Mouse (Mus musculus): ENCODE results near the gene Pde11a. TPM values are rescaled to one million over a fixed set of nuclear protein-coding genes. Genes with fewer than 3 reads are reported as not detected.

Pde11a gene
- polyA plus RNA-seq, 1 experiment from 2014 or later: 0.89 TPM

- Histone ChIP-seq H3K4me1 (replicated peaks; ENCODE audit: insufficient read depth, low read length) (no peaks in the 10 kb centered on the region), H3K27ac (no peak overlapping the region), H3K9ac (ENCODE audit: low read depth, low read length) (no peak overlapping the region), H3K36me3 (ENCODE audit: insufficient read depth, low read length) (no peaks in the 10 kb centered on the region), H3K4me2 (ENCODE audit: low read length) (no peak overlapping the region), H3K9me3 (replicated peaks; ENCODE audit: low read length) (no peaks in the 10 kb centered on the region), H3K27me3 (ENCODE audit: insufficient read depth, low read length) (no peaks in the 10 kb centered on the region), H3K4me3 (replicated peaks; ENCODE audit: low read depth, low read length) (no peak overlapping the region)
- ATAC-seq (replicated peaks; ENCODE audit: low FRiP score, low read depth) (no peak), DNase-seq (ENCODE audit: low spot score) (no peak)
- no peak for TF ChIP-seq CTCF (IDR thresholded peaks at IDR 0.05; ENCODE audit: low read depth)
- WGBS: 90% methylated on average over 3 of the region's 3 CpGs
Observed at GRCm38 (mm10) chr2:76060207-76060606, 278.4 kb downstream of the Pde11a start.

- Histone ChIP-seq H3K27me3 (ENCODE audit: insufficient read depth, low read length) (no peaks in the 10 kb centered on the region), H3K9ac (ENCODE audit: low read depth, low read length) (no peak overlapping the region), H3K9me3 (replicated peaks; ENCODE audit: low read length) (no peaks in the 10 kb centered on the region), H3K4me3 (replicated peaks; ENCODE audit: low read depth, low read length) (no peak overlapping the region), H3K27ac (no peak overlapping the region), H3K4me1 (replicated peaks; ENCODE audit: insufficient read depth, low read length) (no peaks in the 10 kb centered on the region), H3K4me2 (ENCODE audit: low read length) (no peak overlapping the region), H3K36me3 (ENCODE audit: insufficient read depth, low read length) (no peaks in the 10 kb centered on the region)
- 49% methylated on average over 10 of the region's 10 CpGs for WGBS
- no peak for TF ChIP-seq CTCF (IDR thresholded peaks at IDR 0.05; ENCODE audit: low read depth)
- no peak for DNase-seq (ENCODE audit: low spot score)
- no peak for ATAC-seq (replicated peaks; ENCODE audit: low FRiP score, low read depth)
Observed at GRCm38 (mm10) chr2:76059595-76059994, 279.0 kb downstream of the Pde11a start.

- H3K9ac ChIP-seq (ENCODE audit: low read depth, low read length): no peak overlapping the region
- DNase-seq (ENCODE audit: low spot score): no peak
- no peaks in the 10 kb centered on the region for H3K27me3 ChIP-seq (ENCODE audit: insufficient read depth, low read length)
- ATAC-seq (replicated peaks; ENCODE audit: low FRiP score, low read depth): no peak
- H3K4me3 ChIP-seq (replicated peaks; ENCODE audit: low read depth, low read length): no peak overlapping the region
- H3K36me3 ChIP-seq (ENCODE audit: insufficient read depth, low read length): no peaks in the 10 kb centered on the region
- H3K9me3 ChIP-seq (replicated peaks; ENCODE audit: low read length): no peaks in the 10 kb centered on the region
- 65% methylated on average over 13 of the region's 13 CpGs for WGBS
- H3K4me1 ChIP-seq (replicated peaks; ENCODE audit: insufficient read depth, low read length): no peaks in the 10 kb centered on the region
- TF ChIP-seq CTCF (IDR thresholded peaks at IDR 0.05; ENCODE audit: low read depth): no peak
- H3K27ac ChIP-seq: no peak overlapping the region
- no peak overlapping the region for H3K4me2 ChIP-seq (ENCODE audit: low read length)
Observed at GRCm38 (mm10) chr2:76058661-76059467, 279.7 kb downstream of the Pde11a start.

- Histone ChIP-seq H3K27ac (no peak overlapping the region), H3K4me2 (ENCODE audit: low read length) (no peak overlapping the region), H3K36me3 (ENCODE audit: insufficient read depth, low read length) (no peaks in the 10 kb centered on the region), H3K4me1 (replicated peaks; ENCODE audit: insufficient read depth, low read length) (no peaks in the 10 kb centered on the region), H3K9me3 (replicated peaks; ENCODE audit: low read length) (no peaks in the 10 kb centered on the region), H3K27me3 (ENCODE audit: insufficient read depth, low read length) (no peaks in the 10 kb centered on the region), H3K9ac (ENCODE audit: low read depth, low read length) (no peak overlapping the region), H3K4me3 (replicated peaks; ENCODE audit: low read depth, low read length) (no peak overlapping the region)
- no peak for DNase-seq (ENCODE audit: low spot score)
- ATAC-seq (replicated peaks; ENCODE audit: low FRiP score, low read depth): no peak
- TF ChIP-seq CTCF (IDR thresholded peaks at IDR 0.05; ENCODE audit: low read depth): no peak
- WGBS: 67% methylated on average over 7 of the region's 7 CpGs
Observed at GRCm38 (mm10) chr2:76057555-76057954, 281.0 kb downstream of the Pde11a start.

GRCm38 (mm10) chr2:76053748-76054331 lies 284.7 kb downstream of the Pde11a start:
- no peaks in the 10 kb centered on the region for H3K9me3 ChIP-seq (replicated peaks; ENCODE audit: low read length)
- H3K36me3 ChIP-seq (ENCODE audit: insufficient read depth, low read length): no peaks in the 10 kb centered on the region
- DNase-seq (ENCODE audit: low spot score) (no peak), ATAC-seq (replicated peaks; ENCODE audit: low FRiP score, low read depth) (no peak)
- H3K4me3 ChIP-seq (replicated peaks; ENCODE audit: low read depth, low read length): no peak overlapping the region
- 86% methylated on average over 14 of the region's 14 CpGs for WGBS
- no peak for TF ChIP-seq CTCF (IDR thresholded peaks at IDR 0.05; ENCODE audit: low read depth)
- H3K27me3 ChIP-seq (ENCODE audit: insufficient read depth, low read length): no peaks in the 10 kb centered on the region
- no peak overlapping the region for H3K4me2 ChIP-seq (ENCODE audit: low read length)
- H3K9ac ChIP-seq (ENCODE audit: low read depth, low read length): no peak overlapping the region
- H3K27ac ChIP-seq: no peak overlapping the region
- no peaks in the 10 kb centered on the region for H3K4me1 ChIP-seq (replicated peaks; ENCODE audit: insufficient read depth, low read length)

GRCm38 (mm10) chr2:76052897-76053505 lies 285.6 kb downstream of the Pde11a start:
- Histone ChIP-seq H3K27ac (no peak overlapping the region), H3K9ac (ENCODE audit: low read depth, low read length) (no peak overlapping the region), H3K27me3 (ENCODE audit: insufficient read depth, low read length) (no peaks in the 10 kb centered on the region), H3K36me3 (ENCODE audit: insufficient read depth, low read length) (no peaks in the 10 kb centered on the region), H3K4me1 (replicated peaks; ENCODE audit: insufficient read depth, low read length) (no peaks in the 10 kb centered on the region), H3K4me3 (replicated peaks; ENCODE audit: low read depth, low read length) (no peak overlapping the region), H3K9me3 (replicated peaks; ENCODE audit: low read length) (no peaks in the 10 kb centered on the region), H3K4me2 (ENCODE audit: low read length) (no peak overlapping the region)
- no peak for TF ChIP-seq CTCF (IDR thresholded peaks at IDR 0.05; ENCODE audit: low read depth)
- WGBS: 72% methylated on average over 1 of the region's 1 CpGs
- DNase-seq (ENCODE audit: low spot score): no peak
- ATAC-seq (replicated peaks; ENCODE audit: low FRiP score, low read depth): no peak
